In genomic region chr13:110967109-110967508, GRCm38 (mm10) we compare ENCODE assay signal across 7 mouse cellular contexts.
DNase-seq lines count a peak whose midpoint lies in the region; ATAC-seq lines count a peak whose summit lies in the region.

No protein-coding gene starts in this region.

- ATAC-seq in midbrain, embryonic 14.5 days (ENCODE audit: low FRiP score, low TSS enrichment) = no peak
- no peak for ATAC-seq in midbrain, embryonic 13.5 days
- ATAC-seq in lung, embryonic 16.5 days (ENCODE audit: low read depth) = peak; percentile 61

- no peaks in the 10 kb centered on the region for H3K27me3 ChIP-seq in midbrain, embryonic 14.5 days (ENCODE audit: control insufficient read depth, insufficient read depth, low read length)
- no peaks in the 10 kb centered on the region for H3K27me3 ChIP-seq in midbrain, embryonic 13.5 days
- H3K27me3 ChIP-seq in lung, embryonic 16.5 days (ENCODE audit: control insufficient read depth, insufficient read depth, low read depth, low read length) = no peaks in the 10 kb centered on the region

- no peaks in the 10 kb centered on the region for H3K9me3 ChIP-seq in midbrain, embryonic 14.5 days (ENCODE audit: control insufficient read depth, low read length)
- H3K9me3 ChIP-seq in midbrain, embryonic 13.5 days = no peaks in the 10 kb centered on the region
- H3K9me3 ChIP-seq in lung, embryonic 16.5 days (ENCODE audit: control insufficient read depth, low read length) = no peaks in the 10 kb centered on the region

- intact Hi-C loops in left cerebral cortex, postnatal 25 days (cut with DNase I) = loop anchor here (5.0 kb wide), 3 partner anchors 325 to 410 kb away; no protein-coding TSS in a partner anchor

- peak; percentile 7 for DNase-seq in midbrain, embryonic 14.5 days
- peak; percentile 39 for DNase-seq in embryo, embryonic 9.5 days (ENCODE audit: extremely low spot score)
- DNase-seq in heart, postnatal 4 days = peak; percentile 62
- no peak for DNase-seq in right cerebral cortex, adult 18-20 months
- DNase-seq in left cerebral cortex, postnatal 25 days (ENCODE audit: low spot score in 2 of 2) = no peak

- H3K36me3 ChIP-seq in midbrain, embryonic 14.5 days (ENCODE audit: control insufficient read depth, insufficient read depth, low read length) = no peaks in the 10 kb centered on the region
- no peaks in the 10 kb centered on the region for H3K36me3 ChIP-seq in midbrain, embryonic 13.5 days
- H3K36me3 ChIP-seq in lung, embryonic 16.5 days (ENCODE audit: control insufficient read depth, insufficient read depth, low read length) = no peaks in the 10 kb centered on the region

- 36% methylated on average over 8 of the region's 8 CpGs for WGBS in midbrain, embryonic 14.5 days
- 52% methylated on average over 8 of the region's 8 CpGs for WGBS in midbrain, embryonic 13.5 days
- 25% methylated on average over 8 of the region's 8 CpGs for WGBS in lung, embryonic 16.5 days

- no peak overlapping the region for H3K4me2 ChIP-seq in midbrain, embryonic 14.5 days (ENCODE audit: low read length)
- no peak overlapping the region for H3K4me2 ChIP-seq in midbrain, embryonic 13.5 days (replicated peaks)
- H3K4me2 ChIP-seq in lung, embryonic 16.5 days (ENCODE audit: low read depth, low read length) = 0 out of 2 replicates have a peak overlapping the region, but pooled peaks have one; percentile 1

- no peak overlapping the region for H3K9ac ChIP-seq in midbrain, embryonic 14.5 days (replicated peaks; ENCODE audit: low read length)
- no peak overlapping the region for H3K9ac ChIP-seq in midbrain, embryonic 13.5 days (replicated peaks)
- peak overlapping the region; percentile 4; the same call in 1 of the 2 replicates for H3K9ac ChIP-seq in lung, embryonic 16.5 days (ENCODE audit: low read length)

- H3K27ac ChIP-seq in midbrain, embryonic 14.5 days (replicated peaks; ENCODE audit: low read depth, low read length) = no peak overlapping the region
- no peak overlapping the region for H3K27ac ChIP-seq in midbrain, embryonic 13.5 days
- peak overlapping the region; percentile 71 for H3K27ac ChIP-seq in lung, embryonic 16.5 days (ENCODE audit: low read length)

- H3K4me3 ChIP-seq in midbrain, embryonic 14.5 days (replicated peaks; ENCODE audit: low read depth, low read length) = no peak overlapping the region
- no peak overlapping the region for H3K4me3 ChIP-seq in midbrain, embryonic 13.5 days (replicated peaks)
- H3K4me3 ChIP-seq in lung, embryonic 16.5 days (ENCODE audit: low read length) = no peak overlapping the region

- H3K4me1 ChIP-seq in midbrain, embryonic 14.5 days (ENCODE audit: control insufficient read depth, insufficient read depth, low read length) = peaks cover 5% of the 10 kb centered on the region; the same call in 1 of the 2 replicates
- peaks cover 11% of the 10 kb centered on the region for H3K4me1 ChIP-seq in midbrain, embryonic 13.5 days (replicated peaks)
- H3K4me1 ChIP-seq in lung, embryonic 16.5 days (replicated peaks; ENCODE audit: control insufficient read depth, insufficient read depth, low read length) = peaks cover 9% of the 10 kb centered on the region

Comparison
In these comparisons a context has a peak if more than half of its experiments do, and no peak if none do; other contexts are left out.
1. DNase-seq: peak in midbrain, embryonic 14.5 days (single experiment), embryo, embryonic 9.5 days (single experiment) and heart, postnatal 4 days (single experiment); none in right cerebral cortex, adult 18-20 months (single experiment) and left cerebral cortex, postnatal 25 days (0 of 2).